Mouse (Mus musculus) adrenal gland, adult 18-20 months (tissue): ENCODE measurements at regions not wholly inside any gene's neighbourhood (a gene's known extent, or its start where the extent isn't known, plus 50 kb on each side); places are given as distances from the start of the nearest gene placed in this dataset.

Experiments
- DNase-seq, 2 experiments: peaks; one replicate each; pipeline ENCODE4 v3.0.0; 2021 to 2022; ENCODE audit warnings: low spot score in 2 of 2

GRCm38 (mm10) chr12:109949231-109949965 is 329.5 kb upstream of the Dio3 start:
- DNase-seq: no peak

- DNase-seq: no peak
Observed at GRCm38 (mm10) chr12:109950632-109951031, 328.2 kb upstream of the Dio3 start.

GRCm38 (mm10) chr12:109951473-109951872 is 327.4 kb upstream of the Dio3 start:
- DNase-seq: no peak

GRCm38 (mm10) chr12:109951884-109952456 is 326.9 kb upstream of the Dio3 start:
- no peak for DNase-seq

GRCm38 (mm10) chr12:109952933-109953332 is 325.9 kb upstream of the Dio3 start:
- DNase-seq: no peak

GRCm38 (mm10) chr12:109957305-109957704 is 321.6 kb upstream of the Dio3 start:
- DNase-seq: no peak

- DNase-seq: peak; percentile 80
Observed at GRCm38 (mm10) chr12:109958357-109959085, 320.3 kb upstream of the Dio3 start.

GRCm38 (mm10) chr12:109966776-109967175 is 312.1 kb upstream of the Dio3 start:
- no peak for DNase-seq

GRCm38 (mm10) chr12:109968303-109968702 is 310.6 kb upstream of the Dio3 start:
- DNase-seq: no peak

GRCm38 (mm10) chr12:109971508-109971907 is 307.4 kb upstream of the Dio3 start:
- no peak for DNase-seq

GRCm38 (mm10) chr12:109972366-109973015 is 306.4 kb upstream of the Dio3 start:
- DNase-seq: no peak

GRCm38 (mm10) chr12:109973598-109973997 is 305.3 kb upstream of the Dio3 start:
- no peak for DNase-seq

- DNase-seq: no peak
Observed at GRCm38 (mm10) chr12:109975176-109975972, 303.5 kb upstream of the Dio3 start.

- no peak for DNase-seq
Observed at GRCm38 (mm10) chr12:109984651-109985050, 294.2 kb upstream of the Dio3 start.

- DNase-seq: no peak
Observed at GRCm38 (mm10) chr12:109993410-109993809, 285.5 kb upstream of the Dio3 start.

GRCm38 (mm10) chr12:110002717-110003116 is 276.2 kb upstream of the Dio3 start:
- no peak for DNase-seq

- no peak for DNase-seq
Observed at GRCm38 (mm10) chr12:110009136-110009535, 269.7 kb upstream of the Dio3 start.

- no peak for DNase-seq
Observed at GRCm38 (mm10) chr12:110020541-110021470, 258.1 kb upstream of the Dio3 start.

- DNase-seq: no peak
Observed at GRCm38 (mm10) chr12:110021690-110022089, 257.2 kb upstream of the Dio3 start.

GRCm38 (mm10) chr12:110022631-110023030 is 256.2 kb upstream of the Dio3 start:
- DNase-seq: no peak
